Mouse (Mus musculus) testis, adult 2 months (tissue): ENCODE data around the gene Mfsd6.

Experiments
- CTCF ChIP-seq: fragments of 200-500 bp; IDR thresholded peaks from 2 replicates; pipeline ENCODE4 v1.5.1; 2012; ENCODE audit warnings: low read depth, mild to moderate bottlenecking, inconsistent platforms, low read length, moderate library complexity; ENCODE audit not compliant: control insufficient read depth, insufficient read depth, insufficient replicate concordance
- POLR2A ChIP-seq: fragments of 200-500 bp; IDR thresholded peaks from 2 replicates; pipeline ENCODE4 v1.6.1; 2012; ENCODE audit warnings: low read depth, mild to moderate bottlenecking, inconsistent platforms, low read length, moderate library complexity; ENCODE audit not compliant: control insufficient read depth

DNA sequence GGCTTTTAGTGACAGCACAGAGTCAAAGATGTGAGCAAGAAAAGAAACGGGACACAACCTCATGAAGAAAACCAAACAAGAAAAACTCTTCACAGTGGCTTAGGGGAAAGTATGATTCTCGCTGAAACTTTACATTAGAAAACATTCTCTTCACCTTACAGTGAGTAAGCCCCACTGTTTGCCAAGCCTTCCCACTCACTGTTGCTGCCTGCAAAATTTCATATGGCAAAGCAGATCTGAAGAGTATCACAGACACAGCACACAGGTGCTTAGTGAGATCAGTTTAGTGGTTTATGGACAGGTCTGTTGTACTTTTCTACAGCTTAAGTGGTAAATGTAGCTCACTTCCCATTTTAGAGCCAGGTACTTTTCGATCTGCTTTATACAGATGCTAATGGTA, 20.2 kb downstream of the Mfsd6 start:
- TF ChIP-seq CTCF = no peak
- TF ChIP-seq POLR2A = no peak
